Mouse (Mus musculus): ENCODE measurements at regions not wholly inside any gene's neighbourhood (a gene's known extent, or its start where the extent isn't known, plus 50 kb on each side); places are given as distances from the start of the nearest gene placed in this dataset.

- no peak for DNase-seq
Observed at GRCm38 (mm10) chr4:28523343-28523742, 289.6 kb upstream of the Epha7 start.

DNA sequence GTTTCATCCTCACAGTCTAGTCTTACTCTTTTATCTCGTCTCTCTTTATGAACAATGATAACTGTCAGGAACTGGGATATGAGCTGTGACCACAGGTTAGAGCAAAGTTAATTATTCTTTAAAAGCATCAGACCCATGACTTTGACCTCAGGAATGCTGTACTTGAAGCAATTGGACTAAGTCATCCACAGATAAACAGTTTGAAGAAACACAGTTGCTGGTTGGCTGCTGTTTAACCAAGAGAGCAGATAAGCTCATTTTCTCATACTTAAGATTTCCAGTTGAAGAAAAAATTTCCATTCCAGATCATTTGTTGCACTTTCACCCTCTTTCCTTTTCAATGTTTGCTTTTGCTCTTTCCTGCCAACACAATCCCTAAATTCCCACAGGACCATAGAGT lies 270.7 kb upstream of the Epha7 start:
- DNase-seq: no peak

DNA sequence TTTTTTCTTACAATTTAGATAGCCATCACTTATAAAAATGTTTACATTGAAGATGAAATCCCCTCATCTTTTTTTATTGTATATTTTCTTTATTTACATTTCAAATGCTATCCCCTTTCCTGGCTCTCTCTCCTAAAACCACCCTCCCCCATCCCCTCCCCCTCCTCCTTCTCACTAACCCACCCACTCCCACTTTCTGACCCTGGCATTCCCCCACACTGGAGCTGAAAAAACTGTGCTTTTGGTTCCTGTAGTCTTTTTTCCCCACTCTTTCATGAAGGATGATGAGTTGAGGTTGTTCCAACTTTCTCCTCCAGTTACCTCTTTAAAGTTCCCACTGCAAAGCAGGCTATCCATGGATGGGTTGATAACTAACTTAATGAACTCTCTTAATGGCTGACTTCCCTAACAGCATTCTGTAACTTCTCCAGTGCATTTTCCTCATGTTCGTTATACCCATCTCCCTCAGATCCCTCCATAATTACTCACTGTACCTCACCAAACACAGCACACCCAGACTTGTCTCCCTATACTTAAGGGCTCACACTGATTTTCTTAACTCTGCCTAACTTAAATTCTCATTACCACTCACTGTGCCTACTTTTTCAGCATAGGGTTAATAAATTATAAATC lies 270.1 kb upstream of the Epha7 start:
- DNase-seq: no peak

DNA sequence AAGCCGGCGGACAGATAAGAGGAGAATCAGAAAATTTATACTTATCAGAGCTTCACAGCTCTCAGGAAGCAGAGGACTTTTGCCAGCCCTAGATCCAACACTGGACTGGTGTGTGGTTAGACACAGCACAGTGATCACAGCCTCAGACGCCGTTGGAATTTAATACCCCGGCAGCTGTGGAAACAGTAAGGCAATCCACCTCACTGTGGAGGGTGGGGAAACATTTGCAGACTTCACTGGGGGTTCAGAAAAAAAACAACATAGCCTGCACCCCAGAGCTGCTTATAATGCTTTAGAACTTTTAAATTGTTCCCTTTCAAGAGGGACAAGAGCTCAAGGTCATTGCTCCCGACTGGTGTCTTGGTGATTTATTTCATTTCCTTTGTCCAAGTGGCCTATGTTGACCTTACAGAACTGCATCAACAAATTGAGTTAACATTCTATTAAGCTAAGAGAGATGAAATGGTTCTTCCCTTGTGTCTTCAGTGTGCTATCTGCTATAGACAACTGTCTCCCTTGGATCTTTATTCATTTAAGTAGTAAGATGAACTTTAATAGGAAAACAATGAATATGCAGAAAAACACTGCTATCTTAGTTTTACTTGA lies 264.6 kb upstream of the Epha7 start:
- DNase-seq: peak; percentile 5

- DNase-seq: no peak
Observed at GRCm38 (mm10) chr4:28571092-28571770, 241.7 kb upstream of the Epha7 start.

- no peak for DNase-seq
Observed at GRCm38 (mm10) chr4:28588745-28589530, 224.0 kb upstream of the Epha7 start.

Data from adrenal gland, postnatal 14 days (tissue).